12 mouse cellular contexts compared by ENCODE assay signal in the genomic region with DNA sequence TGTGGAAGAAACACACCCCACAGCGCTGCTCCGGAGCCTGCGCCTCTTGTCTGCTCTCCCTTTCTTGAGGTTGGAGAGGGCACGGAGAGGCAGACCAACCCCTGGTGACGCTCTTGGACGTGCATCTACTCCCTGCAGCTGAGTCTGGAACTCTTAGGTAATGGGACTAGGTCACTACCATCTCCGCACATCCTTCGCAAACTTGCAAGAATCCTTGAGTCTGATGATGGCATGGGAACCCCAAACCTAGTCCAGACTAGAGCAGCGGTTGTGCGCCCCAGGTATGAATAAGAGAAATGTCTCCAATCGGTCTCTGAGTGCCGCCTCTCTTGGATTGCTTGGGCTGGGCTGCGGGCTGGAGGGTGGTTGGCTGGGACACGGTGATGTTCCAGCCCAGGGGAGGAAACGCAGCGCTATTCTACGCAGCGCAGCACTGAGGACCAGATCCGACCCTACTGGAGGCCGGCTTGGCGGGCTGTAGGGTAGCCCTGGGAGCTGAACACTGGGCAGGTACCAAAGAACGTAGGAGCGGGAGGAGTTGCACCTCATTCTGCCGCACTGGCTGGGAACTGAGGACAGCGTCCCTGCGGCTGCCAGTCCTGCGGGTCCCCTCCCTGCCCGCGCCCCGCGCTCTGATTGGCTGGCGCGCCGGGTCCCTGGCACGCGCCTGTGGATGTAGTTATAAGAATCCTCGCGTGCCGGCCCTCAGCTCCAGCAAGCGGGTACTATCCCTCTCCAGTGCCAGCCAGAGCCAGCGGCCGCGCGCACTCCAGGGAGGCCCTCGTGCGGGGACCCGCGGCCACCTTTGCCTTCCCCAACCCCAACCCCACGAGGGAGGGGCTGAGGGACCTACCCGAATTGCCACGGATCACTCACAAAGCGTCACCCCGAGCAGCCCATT. TPM values are rescaled to one million over a fixed set of nuclear protein-coding genes. Genes with fewer than 3 reads are reported as not detected.
A peak's percentile ranks its signal among the peaks of the same experiment; 100 is the strongest.
DNase-seq lines count a peak whose midpoint lies in the region; ATAC-seq and TF ChIP-seq lines count a peak whose summit lies in the region.
"Had no signal": no experiment of that assay in that cellular context is flagged by ENCODE, and none has a peak within 500 bp of the region (broad histone marks: within the 10 kb centered on the region; RNA-seq: fewer than 3 reads in every experiment).

TSS of gene Ptf1a (plus strand) at position 733 of the 901 bp plus-strand sequence.

- under 1% methylated on average over 51 of the region's 53 CpGs for WGBS in kidney, embryonic 14.5 days
- under 1% methylated on average over 49 of the region's 53 CpGs for WGBS in embryonic facial prominence, embryonic 11.5 days
- under 1% methylated on average over 53 of the region's 53 CpGs for WGBS in hindbrain, postnatal 0 days
- under 1% methylated on average over 53 of the region's 53 CpGs for WGBS in neural tube, embryonic 13.5 days

- H3K4me1 ChIP-seq in kidney, embryonic 14.5 days (ENCODE audit: control insufficient read depth, insufficient read depth, low read length): 0 out of 2 replicates have a peak, but pooled peaks cover 3% of the 10 kb centered on the region
- H3K4me1 ChIP-seq in embryonic facial prominence, embryonic 11.5 days (ENCODE audit: control insufficient read depth, insufficient read depth, low read length): peaks cover 7% of the 10 kb centered on the region
- no peaks in the 10 kb centered on the region for H3K4me1 ChIP-seq in hindbrain, postnatal 0 days (ENCODE audit: insufficient read depth, low read length)
- H3K4me1 ChIP-seq in neural tube, embryonic 13.5 days (replicated peaks): peaks cover 35% of the 10 kb centered on the region

- no peaks in the 10 kb centered on the region for H3K9me3 ChIP-seq in kidney, embryonic 14.5 days (ENCODE audit: control insufficient read depth, low read length)
- H3K9me3 ChIP-seq in embryonic facial prominence, embryonic 11.5 days (replicated peaks; ENCODE audit: control insufficient read depth, low read length): no peaks in the 10 kb centered on the region
- H3K9me3 ChIP-seq in hindbrain, postnatal 0 days (ENCODE audit: low read length): no peaks in the 10 kb centered on the region
- no peaks in the 10 kb centered on the region for H3K9me3 ChIP-seq in neural tube, embryonic 13.5 days

- H3K9ac ChIP-seq in kidney, embryonic 14.5 days (ENCODE audit: low read depth, low read length): no peak within 1 kb of the TSS
- H3K9ac ChIP-seq in embryonic facial prominence, embryonic 11.5 days (replicated peaks; ENCODE audit: low read length): no peak within 1 kb of the TSS
- H3K9ac ChIP-seq in hindbrain, postnatal 0 days (replicated peaks; ENCODE audit: low read length): no peak within 1 kb of the TSS
- H3K9ac ChIP-seq in neural tube, embryonic 13.5 days: peak within 1 kb of the TSS; percentile 59

- no peaks in the 10 kb centered on the region for H3K36me3 ChIP-seq in kidney, embryonic 14.5 days (ENCODE audit: control insufficient read depth, insufficient read depth, low read length)
- no peaks in the 10 kb centered on the region for H3K36me3 ChIP-seq in embryonic facial prominence, embryonic 11.5 days (replicated peaks; ENCODE audit: control insufficient read depth, insufficient read depth, low read depth, low read length)
- H3K36me3 ChIP-seq in hindbrain, postnatal 0 days (ENCODE audit: insufficient read depth, low read length): no peaks in the 10 kb centered on the region
- H3K36me3 ChIP-seq in neural tube, embryonic 13.5 days: no peaks in the 10 kb centered on the region

- no peak for TF ChIP-seq CTCF in hindbrain, postnatal 0 days (IDR thresholded peaks at IDR 0.05; ENCODE audit: low read depth)

- H3K27me3 ChIP-seq in kidney, embryonic 14.5 days (ENCODE audit: control insufficient read depth, insufficient read depth, low read length): peaks cover 89% of the 10 kb centered on the region
- peaks cover 73% of the 10 kb centered on the region for H3K27me3 ChIP-seq in embryonic facial prominence, embryonic 11.5 days (ENCODE audit: control insufficient read depth, insufficient read depth, low read length)
- peaks cover 78% of the 10 kb centered on the region for H3K27me3 ChIP-seq in hindbrain, postnatal 0 days (ENCODE audit: insufficient read depth, low read length)
- H3K27me3 ChIP-seq in neural tube, embryonic 13.5 days: peaks cover 97% of the 10 kb centered on the region

- no peak within 1 kb of the TSS for H3K27ac ChIP-seq in kidney, embryonic 14.5 days (ENCODE audit: low read depth, low read length)
- no peak within 1 kb of the TSS for H3K27ac ChIP-seq in embryonic facial prominence, embryonic 11.5 days (replicated peaks; ENCODE audit: low read depth, low read length)
- no peak within 1 kb of the TSS for H3K27ac ChIP-seq in hindbrain, postnatal 0 days
- H3K27ac ChIP-seq in neural tube, embryonic 13.5 days (replicated peaks): no peak within 1 kb of the TSS

- peak within 1 kb of the TSS; percentile 31 for H3K4me3 ChIP-seq in kidney, embryonic 14.5 days (ENCODE audit: low read length)
- peak within 1 kb of the TSS; percentile 21; the same call in 1 of the 2 replicates for H3K4me3 ChIP-seq in embryonic facial prominence, embryonic 11.5 days (ENCODE audit: low read depth, low read length)
- H3K4me3 ChIP-seq in hindbrain, postnatal 0 days (ENCODE audit: low read length): peak within 1 kb of the TSS; percentile 35
- peak within 1 kb of the TSS; percentile 43 for H3K4me3 ChIP-seq in neural tube, embryonic 13.5 days

- DNase-seq in kidney, adult 11 months: no peak
- no peak for DNase-seq in embryonic facial prominence, embryonic 11.5 days (ENCODE audit: low spot score)
- DNase-seq in hindbrain, postnatal 0 days (ENCODE audit: low spot score): peak; percentile 51
- DNase-seq in adrenal gland, postnatal 10 days: no peak
- DNase-seq in ovary, postnatal 10 days (ENCODE audit: low spot score): no peak
- DNase-seq in lung, postnatal 14 days: no peak
- DNase-seq: cerebellum, adult 2 months had no signal

- peak; percentile 64; the same call in 1 of the 2 replicates for ATAC-seq in kidney, embryonic 14.5 days (ENCODE audit: low FRiP score, low TSS enrichment)
- 0 out of 2 replicates have a peak, but pooled peaks have one; percentile 17 for ATAC-seq in embryonic facial prominence, embryonic 11.5 days (replicated peaks; ENCODE audit: insufficient number of reproducible peaks, low FRiP score, low TSS enrichment, low read depth)
- peak; percentile 55 for ATAC-seq in hindbrain, postnatal 0 days
- ATAC-seq in neural tube, embryonic 13.5 days (ENCODE audit: low read depth): peak; percentile 71
- ATAC-seq: inflammation-experienced regulatory T-cells, adult 6 months had no signal

- peak within 1 kb of the TSS; percentile 39 for H3K4me2 ChIP-seq in kidney, embryonic 14.5 days (replicated peaks; ENCODE audit: low read depth, low read length)
- peak within 1 kb of the TSS; percentile 41 for H3K4me2 ChIP-seq in embryonic facial prominence, embryonic 11.5 days (ENCODE audit: low read depth, low read length)
- H3K4me2 ChIP-seq in hindbrain, postnatal 0 days (ENCODE audit: low read depth, low read length): peak within 1 kb of the TSS; percentile 51
- peak within 1 kb of the TSS; percentile 73 for H3K4me2 ChIP-seq in neural tube, embryonic 13.5 days

RNA-seq across cellular contexts. Expression of gene Ptf1a, which starts in this region (rescaled TPM):
- polyA plus RNA-seq in kidney, embryonic 14.5 days (2014; fragmentation: Nextera tagmentation; extraction: Ambion mirVana): not detected in 2 replicates
- 0.68 and 1.3 TPM in 2 replicates for polyA plus RNA-seq in embryonic facial prominence, embryonic 11.5 days (2014; fragmentation: Nextera tagmentation; extraction: Ambion mirVana)
- total RNA-seq in hindbrain, postnatal 0 days (2014; rRNA removed): 5.1 and 8.5 TPM in 2 replicates
- polyA plus RNA-seq in hindbrain, postnatal 0 days (2015; fragmentation: Nextera tagmentation; extraction: Ambion mirVana): 1.8 and 1.9 TPM in 2 replicates
- 0.92 and 1.2 TPM in 2 replicates for polyA plus RNA-seq in neural tube, embryonic 13.5 days (2015; fragmentation: Nextera tagmentation; extraction: Ambion mirVana)
- total RNA-seq in adrenal gland, postnatal 10 days (2021): not detected
- total RNA-seq: megakaryocyte, adult 5-6 weeks; MEL had no signal
- polyA plus RNA-seq: inflammation-experienced regulatory T-cells, adult 6 months had no signal

Comparison
In these comparisons a context has a peak if more than half of its experiments do, and no peak if none do; other contexts are left out.
1. Peak in ATAC-seq, H3K4me3 ChIP-seq and H3K4me2 ChIP-seq in kidney, embryonic 14.5 days; RNA of the gene not detected or under 1 TPM.
2. ATAC-seq: peak in every context shown above with its lines; median percentile 71 in neural tube, embryonic 13.5 days; 64 in kidney, embryonic 14.5 days; 55 in hindbrain, postnatal 0 days; 17 in embryonic facial prominence, embryonic 11.5 days.